Mouse (Mus musculus) heart, postnatal 0 days (tissue): ENCODE measurements around the gene Hist1h2ai.

Experiments used
- CTCF ChIP-seq: IDR thresholded peaks from 2 replicates; pipeline ENCODE4 v1.5.1; 2016; ENCODE audit warnings: antibody characterized with exemption, control low read depth, low read depth
- EP300 ChIP-seq: IDR thresholded peaks from 2 replicates; pipeline ENCODE4 v1.6.1; 2016; ENCODE audit warnings: antibody characterized with exemption, low read depth

GRCm38 (mm10) chr13:21751417-21751816 is 35.2 kb downstream of the Hist1h2ai start:
- TF ChIP-seq CTCF (no peak), EP300 (no peak)
